Mouse (Mus musculus) mouse embryonic stem cell (cell line): ENCODE data around the gene Pde6c.

Experiments
- in situ Hi-C, 2 experiments: fragments of 300-500 bp; cut with MboI; formaldehyde crosslinking; loops; 1 replicate in 1 of 2; 3 replicates in 1 of 2; pipeline ENCODE4 v1.14.3; 2019 to 2020; ENCODE audit warnings: low sequenced_read_pairs in 2 of 2, low pct_unique_long_range_greater_than_20kb in 1 of 2, mixed read lengths in 1 of 2; ENCODE audit not compliant: unreplicated experiment in 1 of 2

Gene Pde6c

GRCm38 (mm10) chr19:38224685-38225060 lies 92.1 kb downstream of the Pde6c start:
- in situ Hi-C loops, result loop anchor here in 1 of 2 experiments (25.0 kb wide), 1 partner anchor 538 kb away; no protein-coding TSS in a partner anchor

GRCm38 (mm10) chr19:38228699-38229098 lies 96.1 kb downstream of the Pde6c start:
- in situ Hi-C loops, result no loop called here

GRCm38 (mm10) chr19:38232087-38232486 lies 99.5 kb downstream of the Pde6c start:
- in situ Hi-C loops, result loop anchor here in 1 of 2 experiments (10.0 kb wide), 2 partner anchors 113 to 183 kb away; no protein-coding TSS in a partner anchor

- in situ Hi-C loops, result loop anchor here in 1 of 2 experiments (10.0 kb wide), 2 partner anchors 112 to 182 kb away; no protein-coding TSS in a partner anchor
These were observed 99.9 kb downstream of the Pde6c start for GRCm38 (mm10) chr19:38232516-38232915.
